Mouse (Mus musculus): ENCODE measurements around the gene Rras2. TPM values are rescaled to one million over a fixed set of nuclear protein-coding genes. Genes with fewer than 3 reads are reported as not detected.

Rras2 gene
- polyA plus RNA-seq, 1 experiment: 56.6 TPM

DNA sequence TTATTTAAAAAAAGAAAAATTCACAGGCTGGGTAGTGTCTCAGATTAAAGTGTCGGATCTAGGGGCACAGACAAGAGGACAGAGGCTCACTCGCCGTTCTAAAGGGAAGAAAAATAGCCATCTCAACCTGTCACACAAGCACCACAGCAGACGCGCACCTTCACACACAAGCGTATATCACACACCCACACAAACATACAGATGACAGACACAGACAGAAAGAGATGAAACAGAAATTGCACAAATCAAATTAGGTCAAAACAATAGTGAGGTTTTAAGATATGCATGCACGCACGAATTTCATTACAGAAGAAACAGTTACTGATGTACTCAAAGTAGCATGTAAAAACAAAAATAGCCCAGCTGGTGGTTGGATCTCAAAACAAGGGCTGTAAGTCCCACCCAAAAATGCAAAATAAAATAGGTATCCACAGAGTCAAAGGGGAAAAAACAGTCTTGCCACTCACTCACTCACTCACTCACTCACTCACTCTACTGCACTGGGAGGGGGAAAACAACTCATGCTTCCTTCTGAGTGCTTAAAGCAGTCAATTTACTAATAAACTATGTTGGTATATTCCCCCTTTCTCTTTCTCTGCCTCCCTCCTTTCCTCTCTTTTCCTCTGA is 23.9 kb downstream of the Rras2 start:
- Histone ChIP-seq H3K4me3 (ENCODE audit: insufficient read depth, low read length) (no peak overlapping the region), H3K4me1 (ENCODE audit: control insufficient read depth, insufficient read depth, low read length) (peaks cover 7% of the 10 kb centered on the region), H3K27ac (ENCODE audit: insufficient read depth, low read length) (no peak overlapping the region)
- no peak for TF ChIP-seq CTCF (IDR thresholded peaks at IDR 0.05; ENCODE audit: borderline replicate concordance, insufficient read depth, low read length)
- no peak for TF ChIP-seq POLR2A (IDR thresholded peaks at IDR 0.05; ENCODE audit: low read depth, low read length)

DNA sequence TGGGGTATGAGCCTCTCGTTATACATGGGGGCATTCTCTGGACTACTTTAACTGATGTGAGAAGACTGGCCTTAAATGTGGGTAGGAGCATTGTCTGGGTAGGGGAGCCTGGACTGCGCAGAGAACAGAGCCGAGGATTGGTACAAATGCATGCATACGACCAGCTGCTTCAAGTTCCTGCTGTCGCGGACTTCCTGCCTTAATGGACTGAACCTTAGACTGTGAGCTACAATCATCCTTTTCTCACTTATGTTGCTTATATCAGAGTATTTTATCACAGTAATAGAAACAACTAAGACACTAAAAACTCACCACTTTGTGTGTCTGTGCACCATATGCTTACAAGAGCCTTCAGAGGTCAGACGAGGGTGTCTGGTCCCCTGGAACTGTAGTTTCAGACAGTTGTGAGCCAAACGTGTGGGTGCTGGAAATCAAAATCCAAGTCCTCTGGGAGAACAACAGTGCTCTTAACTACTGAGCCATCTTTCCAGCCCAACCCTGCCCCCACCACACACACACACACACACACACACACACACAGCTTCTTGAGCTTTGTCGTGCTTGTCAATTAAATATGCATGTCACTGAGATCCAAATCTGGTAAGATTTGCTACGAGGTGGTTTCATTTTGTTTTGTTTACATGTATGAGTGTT is 26.6 kb downstream of the Rras2 start:
- peaks cover 17% of the 10 kb centered on the region for H3K4me1 ChIP-seq (ENCODE audit: control insufficient read depth, insufficient read depth, low read length)
- H3K27ac ChIP-seq (ENCODE audit: insufficient read depth, low read length): no peak overlapping the region
- H3K4me3 ChIP-seq (ENCODE audit: insufficient read depth, low read length): no peak overlapping the region
- TF ChIP-seq POLR2A (IDR thresholded peaks at IDR 0.05; ENCODE audit: low read depth, low read length) (no peak), CTCF (IDR thresholded peaks at IDR 0.05; ENCODE audit: borderline replicate concordance, insufficient read depth, low read length) (no peak)

DNA sequence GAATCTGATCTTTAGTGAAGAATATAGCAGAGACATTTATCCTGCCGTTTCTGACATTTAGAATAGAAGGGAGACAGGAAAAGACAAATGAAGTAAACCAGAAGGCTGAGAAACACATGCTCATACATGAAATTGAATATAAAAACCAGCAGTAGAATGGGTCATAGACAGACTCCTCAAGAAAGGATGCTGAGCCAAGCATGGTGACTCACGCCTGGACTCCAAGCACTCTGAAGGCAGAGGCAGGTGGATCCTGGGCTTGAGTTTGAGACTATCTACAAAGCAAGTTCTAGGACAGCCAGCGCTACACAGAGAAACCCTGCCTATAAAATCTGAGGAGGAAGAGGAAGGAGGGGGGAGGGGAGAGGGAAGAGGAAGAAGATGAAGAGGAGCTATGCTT is 27.4 kb downstream of the Rras2 start:
- Histone ChIP-seq H3K4me1 (ENCODE audit: control insufficient read depth, insufficient read depth, low read length) (peaks cover 17% of the 10 kb centered on the region), H3K4me3 (ENCODE audit: insufficient read depth, low read length) (no peak overlapping the region)
- TF ChIP-seq CTCF (IDR thresholded peaks at IDR 0.05; ENCODE audit: borderline replicate concordance, insufficient read depth, low read length) (no peak), POLR2A (IDR thresholded peaks at IDR 0.05; ENCODE audit: low read depth, low read length) (no peak)

GRCm38 (mm10) chr7:114088918-114089317 is 28.7 kb downstream of the Rras2 start:
- Histone ChIP-seq H3K27ac (ENCODE audit: insufficient read depth, low read length) (no peak overlapping the region), H3K4me3 (ENCODE audit: insufficient read depth, low read length) (no peak overlapping the region), H3K4me1 (ENCODE audit: control insufficient read depth, insufficient read depth, low read length) (peaks cover 12% of the 10 kb centered on the region)
- no peak for TF ChIP-seq CTCF (IDR thresholded peaks at IDR 0.05; ENCODE audit: borderline replicate concordance, insufficient read depth, low read length)
- no peak for TF ChIP-seq POLR2A (IDR thresholded peaks at IDR 0.05; ENCODE audit: low read depth, low read length)

More for the DNA sequence above, 27.4 kb downstream of the Rras2 start:
- no peak overlapping the region for H3K27ac ChIP-seq (ENCODE audit: insufficient read depth, low read length)

DNA sequence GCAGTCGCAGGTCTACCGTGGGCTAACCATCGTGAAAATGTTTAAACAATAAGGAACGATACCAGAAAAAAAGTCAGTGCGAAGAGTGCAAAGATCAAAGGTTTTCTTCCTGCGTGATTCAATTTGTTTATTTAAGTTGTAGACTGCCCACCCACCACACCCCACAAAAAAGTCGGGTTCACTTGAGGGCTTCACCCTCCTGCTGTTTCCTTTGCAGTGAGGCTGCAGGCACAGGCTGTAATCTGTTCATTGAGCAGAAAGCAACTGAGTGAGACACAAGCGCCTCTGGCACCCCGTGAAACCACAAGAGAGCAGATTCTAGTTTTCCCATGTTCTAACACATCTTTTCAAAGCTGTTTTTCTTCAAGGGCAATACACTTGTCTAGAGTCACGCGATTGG is 29.6 kb downstream of the Rras2 start:
- no peak overlapping the region for H3K4me3 ChIP-seq (ENCODE audit: insufficient read depth, low read length)
- no peak for TF ChIP-seq POLR2A (IDR thresholded peaks at IDR 0.05; ENCODE audit: low read depth, low read length)
- no peak overlapping the region for H3K27ac ChIP-seq (ENCODE audit: insufficient read depth, low read length)
- peaks cover 12% of the 10 kb centered on the region for H3K4me1 ChIP-seq (ENCODE audit: control insufficient read depth, insufficient read depth, low read length)

GRCm38 (mm10) chr7:114087341-114087740 is 30.2 kb downstream of the Rras2 start:
- Histone ChIP-seq H3K27ac (ENCODE audit: insufficient read depth, low read length) (no peak overlapping the region), H3K4me1 (ENCODE audit: control insufficient read depth, insufficient read depth, low read length) (peaks cover 15% of the 10 kb centered on the region), H3K4me3 (ENCODE audit: insufficient read depth, low read length) (no peak overlapping the region)
- TF ChIP-seq CTCF (IDR thresholded peaks at IDR 0.05; ENCODE audit: borderline replicate concordance, insufficient read depth, low read length): no peak
- no peak for TF ChIP-seq POLR2A (IDR thresholded peaks at IDR 0.05; ENCODE audit: low read depth, low read length)

- Histone ChIP-seq H3K4me3 (ENCODE audit: insufficient read depth, low read length) (no peak overlapping the region), H3K4me1 (ENCODE audit: control insufficient read depth, insufficient read depth, low read length) (peaks cover 21% of the 10 kb centered on the region), H3K27ac (ENCODE audit: insufficient read depth, low read length) (no peak overlapping the region)
- TF ChIP-seq POLR2A (IDR thresholded peaks at IDR 0.05; ENCODE audit: low read depth, low read length) (no peak), CTCF (IDR thresholded peaks at IDR 0.05; ENCODE audit: borderline replicate concordance, insufficient read depth, low read length) (no peak)
These were observed 31.4 kb downstream of the Rras2 start for GRCm38 (mm10) chr7:114086021-114086710.

GRCm38 (mm10) chr7:114083760-114084159 is 33.8 kb downstream of the Rras2 start:
- no peak overlapping the region for H3K27ac ChIP-seq (ENCODE audit: insufficient read depth, low read length)
- H3K4me3 ChIP-seq (ENCODE audit: insufficient read depth, low read length): no peak overlapping the region
- no peak for TF ChIP-seq CTCF (IDR thresholded peaks at IDR 0.05; ENCODE audit: borderline replicate concordance, insufficient read depth, low read length)
- peaks cover 22% of the 10 kb centered on the region for H3K4me1 ChIP-seq (ENCODE audit: control insufficient read depth, insufficient read depth, low read length)

DNA sequence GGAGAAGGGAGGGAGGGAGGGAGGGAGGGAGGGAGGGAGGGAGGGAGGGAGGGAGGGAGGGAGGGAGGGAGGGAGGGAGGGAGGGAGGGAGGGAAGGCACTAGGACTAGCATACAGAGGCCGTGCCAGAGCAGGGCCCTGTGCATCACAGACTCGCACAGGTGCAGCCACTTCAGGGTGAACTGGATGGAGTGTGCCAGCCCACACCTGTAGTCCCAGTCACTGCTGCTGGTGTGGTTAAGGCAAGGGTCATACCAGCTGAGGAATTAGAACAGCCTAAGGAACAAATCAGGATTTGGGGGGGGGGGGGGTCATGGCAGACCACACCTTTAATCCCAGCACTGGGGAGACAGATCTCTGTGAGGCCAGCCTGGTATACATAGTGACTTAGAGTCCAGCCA is 34.5 kb downstream of the Rras2 start:
- TF ChIP-seq CTCF (IDR thresholded peaks at IDR 0.05; ENCODE audit: borderline replicate concordance, insufficient read depth, low read length) (no peak), POLR2A (IDR thresholded peaks at IDR 0.05; ENCODE audit: low read depth, low read length) (no peak)
- no peak overlapping the region for H3K4me3 ChIP-seq (ENCODE audit: insufficient read depth, low read length)

More for the DNA sequence above, 34.5 kb downstream of the Rras2 start:
- Histone ChIP-seq H3K27ac (ENCODE audit: insufficient read depth, low read length) (0 out of 2 replicates have a peak overlapping the region, but pooled peaks have one; percentile 6), H3K4me1 (ENCODE audit: control insufficient read depth, insufficient read depth, low read length) (peaks cover 21% of the 10 kb centered on the region)

Measured in embryonic fibroblast, embryonic 13.5 days (primary cell).